Mouse (Mus musculus) yolk sac, embryonic 10.5 days (tissue): Measurements from ENCODE around the gene Klkb1.
"Not testable (repeated sequence)": the region's sequence is repeated elsewhere in the genome, so short reads cannot be mapped to it uniquely, and the experiment has no call there.

ENCODE experiments used
- DNase-seq: peaks from one replicate; pipeline ENCODE4 v3.0.0-alpha.2; 2017; ENCODE audit warnings: low spot score

The Klkb1 gene

GRCm38 (mm10) chr8:45294687-45295086 is at the start of gene Klkb1:
Klkb1 (minus strand) TSS chr8:45294859.
- DNase-seq: no peak

GRCm38 (mm10) chr8:45344298-45344697 is 49.6 kb upstream of the Klkb1 start:
- no peak for DNase-seq

- peak; percentile 59 for DNase-seq
These were observed 47.3 kb upstream of the Klkb1 start for GRCm38 (mm10) chr8:45341630-45342628.

DNA sequence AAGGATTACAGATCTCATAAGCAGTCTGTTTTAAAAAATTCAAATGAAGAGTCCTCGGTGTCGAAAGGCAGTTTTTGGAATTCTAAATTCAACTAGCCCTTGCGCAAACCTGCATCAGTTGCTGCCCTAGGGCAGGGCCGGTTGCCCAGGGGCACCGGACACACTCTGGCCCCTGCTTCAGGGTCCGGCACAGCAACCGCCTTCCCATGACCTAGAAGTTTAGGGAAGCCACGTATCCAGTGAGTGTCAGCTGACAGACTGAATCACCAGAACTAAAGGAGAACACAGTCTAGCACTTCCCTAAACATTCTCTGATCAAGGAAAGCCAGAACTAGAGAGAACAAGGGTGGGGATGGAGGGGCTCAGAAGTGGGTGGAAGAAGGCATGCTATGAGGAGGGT is 38.8 kb upstream of the Klkb1 start:
- DNase-seq: no peak

DNA sequence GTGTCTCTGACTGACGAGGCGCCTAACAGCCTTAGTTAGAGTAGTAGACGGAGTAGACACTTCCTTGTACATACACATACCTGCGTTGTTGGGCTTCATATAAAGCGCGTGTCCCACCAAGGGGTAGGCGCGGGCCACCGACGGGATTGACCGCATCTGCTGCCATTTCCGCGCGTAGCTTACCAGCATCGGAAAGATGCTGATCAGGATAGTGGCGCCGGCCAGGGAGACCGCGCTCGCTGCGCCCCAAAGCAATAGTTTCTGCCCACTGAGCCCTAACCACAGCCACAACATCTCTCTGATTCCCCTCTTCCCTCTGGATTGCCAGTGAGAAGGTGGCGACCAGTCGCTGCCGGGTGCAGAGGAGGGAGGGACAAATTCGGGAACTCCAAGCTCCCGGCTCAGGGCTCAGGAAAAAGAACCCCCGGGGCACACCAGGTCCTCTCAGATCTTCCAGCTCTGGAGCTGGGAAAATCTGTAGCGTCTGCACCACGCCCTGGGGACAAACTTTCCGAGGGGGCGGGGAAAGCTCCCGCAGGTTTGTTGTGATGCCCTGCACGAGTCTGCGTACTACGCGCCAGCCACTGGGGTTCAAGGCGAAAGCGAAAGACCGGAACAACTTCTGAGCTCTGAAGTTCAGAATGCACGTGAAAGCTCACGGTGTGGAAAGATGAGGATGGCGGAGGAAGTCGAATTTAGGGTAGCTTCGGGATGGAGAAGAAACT is 38.2 kb upstream of the Klkb1 start, which contains the start of gene Cyp4v3:
TSS of gene Cyp4v3 (minus strand) at position 532 of the 725 bp plus-strand sequence.
- DNase-seq: peak; percentile 46

- DNase-seq: no peak
These were observed 36.2 kb upstream of the Klkb1 start for GRCm38 (mm10) chr8:45330856-45331255.

- DNase-seq: no peak
These were observed 34.7 kb upstream of the Klkb1 start for GRCm38 (mm10) chr8:45329206-45329980.

GRCm38 (mm10) chr8:45327076-45327475 is 32.4 kb upstream of the Klkb1 start:
- not testable (repeated sequence) for DNase-seq

DNA sequence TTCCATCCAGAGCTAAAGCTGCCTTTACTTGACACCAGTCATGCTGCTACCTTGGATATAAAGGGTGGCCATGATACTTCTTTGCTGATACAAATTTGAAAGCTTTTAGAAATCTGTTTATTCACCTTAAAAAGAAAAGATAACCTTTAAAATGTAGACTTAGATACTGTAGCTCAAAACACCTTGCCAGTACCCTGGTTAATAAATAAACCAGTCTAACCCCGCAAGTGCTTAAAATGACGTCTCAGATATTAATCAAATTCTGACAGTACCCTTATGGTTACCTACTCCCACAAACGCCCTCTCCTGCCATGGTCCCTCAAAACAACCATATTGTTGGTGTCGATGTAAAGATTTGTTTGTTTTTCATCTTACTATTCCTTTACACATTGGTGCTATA is 29.5 kb upstream of the Klkb1 start:
- DNase-seq: no peak

DNA sequence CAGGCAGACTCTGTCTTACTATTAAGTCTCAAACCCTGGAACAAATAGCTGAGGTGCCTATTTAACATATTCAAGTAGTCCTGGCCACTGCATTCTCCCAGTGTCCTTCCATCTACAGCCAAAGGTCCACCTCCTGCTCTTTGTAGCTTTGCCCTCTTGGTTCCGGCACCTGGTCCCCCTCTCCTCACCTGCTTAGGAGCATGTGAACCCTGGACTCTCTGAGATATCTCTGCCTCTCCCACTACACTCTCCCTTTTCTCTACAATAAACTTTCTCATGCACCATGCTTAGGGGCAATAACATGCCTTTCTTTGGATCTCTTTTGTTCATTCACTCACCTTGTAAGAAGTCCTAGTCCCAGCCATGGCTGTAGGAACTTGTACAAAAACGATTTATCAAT is 26.7 kb upstream of the Klkb1 start:
- DNase-seq: no peak

- peak; percentile 7 for DNase-seq
These were observed 26.3 kb upstream of the Klkb1 start for GRCm38 (mm10) chr8:45320930-45321329.

- no peak for DNase-seq
These were observed 16.3 kb upstream of the Klkb1 start for GRCm38 (mm10) chr8:45310967-45311366.

DNA sequence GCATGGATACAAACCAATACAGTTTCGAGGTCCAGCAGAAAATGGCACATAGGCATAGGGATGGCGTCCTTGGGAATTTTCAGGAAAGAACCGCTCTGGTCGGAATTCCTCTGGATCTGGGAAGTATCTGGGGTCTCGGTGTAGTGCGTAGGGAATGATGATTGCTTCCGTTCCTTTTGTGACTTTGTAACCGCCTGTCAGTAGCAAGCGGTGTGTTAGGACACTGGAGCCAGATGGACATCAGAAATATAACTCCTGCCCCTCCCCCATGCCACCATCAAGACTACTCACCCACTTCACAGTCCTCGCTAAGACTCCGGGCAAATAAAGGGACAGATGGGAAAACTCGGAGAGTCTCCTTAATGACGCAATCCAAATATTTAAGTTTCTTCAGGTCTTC is 13.7 kb upstream of the Klkb1 start, which contains the start of gene Gm45753:
TSS of gene Gm45753 (minus strand) at position 101 of the 400 bp plus-strand sequence.
- DNase-seq: no peak

DNA sequence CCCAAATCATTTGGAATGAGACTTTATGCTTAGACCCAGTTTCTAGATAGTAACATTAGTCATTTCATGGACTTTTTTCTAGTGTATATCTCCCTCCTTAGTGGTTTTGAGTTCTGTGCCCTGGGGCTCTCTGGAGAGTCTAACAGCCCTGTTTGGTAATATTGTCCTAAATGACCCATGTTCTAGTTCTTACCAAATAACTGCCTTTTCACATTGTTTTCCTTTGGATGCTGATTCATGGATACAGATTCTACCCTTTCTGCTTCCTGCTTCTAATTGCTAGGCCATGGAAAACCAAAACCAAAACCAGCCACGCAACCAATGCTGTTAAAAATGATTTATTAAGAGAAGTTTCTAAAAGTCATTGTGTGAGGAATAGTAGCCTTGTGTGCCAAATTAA is 10.8 kb upstream of the Klkb1 start:
- DNase-seq: no peak

GRCm38 (mm10) chr8:45304354-45304753 is 9.7 kb upstream of the Klkb1 start:
- DNase-seq: no peak

DNA sequence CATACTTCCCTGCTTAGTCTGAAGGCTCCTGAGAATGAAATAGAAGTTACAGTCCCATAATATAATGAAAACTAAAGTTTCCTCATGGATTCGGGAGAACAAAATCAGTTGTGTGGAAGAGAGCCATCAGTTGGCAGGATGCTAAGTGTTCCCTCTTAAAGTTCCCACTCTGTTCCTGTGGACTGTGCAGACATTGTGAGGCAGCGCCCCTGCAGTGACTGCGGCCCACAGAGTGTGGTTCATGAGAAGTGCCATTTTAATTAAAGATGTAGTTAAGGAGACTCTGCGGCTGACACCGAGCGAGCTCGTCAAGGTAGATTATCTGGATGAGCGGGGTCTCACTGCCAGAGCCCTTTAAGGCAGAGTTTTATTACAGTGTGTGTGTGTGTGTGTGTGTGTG is 7.7 kb upstream of the Klkb1 start:
- DNase-seq: no peak

DNA sequence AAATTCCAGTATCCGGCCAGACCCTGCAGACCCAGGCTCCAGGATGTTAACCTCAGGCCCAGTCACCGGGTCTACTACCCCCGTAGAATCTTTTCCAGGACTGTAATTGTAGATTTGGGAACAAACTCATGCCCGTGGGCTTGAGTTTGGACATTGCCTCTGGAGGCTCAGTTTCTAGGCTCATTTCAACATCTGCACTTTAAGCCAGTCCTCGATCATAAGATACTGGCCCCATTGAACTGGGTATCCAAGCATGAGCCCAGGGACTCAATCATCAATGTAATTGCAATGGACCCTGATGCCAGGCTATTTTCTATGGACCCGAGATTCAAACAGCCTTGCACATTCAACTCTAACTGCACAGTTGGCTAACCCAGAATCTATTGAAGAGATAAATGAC is 617 bp upstream of the Klkb1 start:
- DNase-seq: no peak

GRCm38 (mm10) chr8:45291790-45292189 is 2.9 kb downstream of the Klkb1 start:
- no peak for DNase-seq

GRCm38 (mm10) chr8:45281630-45282029 is 13.0 kb downstream of the Klkb1 start:
- no peak for DNase-seq

DNA sequence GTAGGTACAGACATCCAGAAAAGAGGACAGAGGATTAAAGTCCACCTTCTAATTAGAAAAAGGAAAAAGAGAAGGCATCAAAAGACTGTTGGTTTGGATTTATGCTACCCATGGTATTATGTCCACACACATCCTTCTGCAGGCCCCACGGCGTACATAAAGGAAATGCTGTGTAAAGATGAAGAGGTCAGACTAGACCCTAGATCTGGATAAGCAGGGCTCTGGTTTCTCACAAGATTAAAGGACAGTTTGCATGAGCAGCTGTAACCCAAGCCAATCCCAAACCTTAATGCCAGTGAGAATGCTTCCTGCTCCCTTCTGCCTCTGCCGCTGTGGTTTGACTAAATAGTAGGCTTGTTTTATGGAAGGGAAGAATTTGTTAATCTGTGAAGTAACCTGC is 17.2 kb downstream of the Klkb1 start:
- DNase-seq: no peak

GRCm38 (mm10) chr8:45274317-45274716 is 20.3 kb downstream of the Klkb1 start:
- DNase-seq: no peak

GRCm38 (mm10) chr8:45269056-45269455 is 25.6 kb downstream of the Klkb1 start:
- DNase-seq: no peak
